Mouse (Mus musculus): ENCODE results near the gene Armc3. TPM values are rescaled to one million over a fixed set of nuclear protein-coding genes. Genes with fewer than 3 reads are reported as not detected.

Armc3 gene
- polyA plus RNA-seq, 2 experiments, result 0.02 TPM; not detected in 1

- H3K4me3 ChIP-seq (ENCODE audit: insufficient read depth in 1 of 2, low read depth in 2 of 2, low read length in 2 of 2), result no peak overlapping the region
- H3K36me3 ChIP-seq (replicated peaks; ENCODE audit: control insufficient read depth, insufficient read depth, low read depth), result no peaks in the 10 kb centered on the region
- no peaks in the 10 kb centered on the region for H3K4me1 ChIP-seq (replicated peaks; ENCODE audit: control insufficient read depth in 2 of 2, insufficient read depth in 2 of 2, low read length in 1 of 2)
- no peak for TF ChIP-seq EP300 (IDR thresholded peaks at IDR 0.05; ENCODE audit: low read depth)
- TF ChIP-seq CTCF (IDR thresholded peaks at IDR 0.05; ENCODE audit: low read depth), result no peak
- ATAC-seq (ENCODE audit: insufficient read depth) (no peak), DNase-seq (ENCODE audit: low read depth in 3 of 3, low spot score in 3 of 3) (no peak)
- H3K9me3 ChIP-seq (ENCODE audit: control insufficient read depth, low read length), result no peaks in the 10 kb centered on the region
- H3K4me2 ChIP-seq (ENCODE audit: low read depth), result no peak overlapping the region
- no peak overlapping the region for H3K9ac ChIP-seq (replicated peaks)
- WGBS (ENCODE audit: insufficient replicate concordance), result 36% methylated on average over 5 of the region's 5 CpGs
- H3K27me3 ChIP-seq (ENCODE audit: control insufficient read depth, insufficient read depth, low read length), result no peaks in the 10 kb centered on the region
- no peak overlapping the region for H3K27ac ChIP-seq
These were observed 35.2 kb downstream of the Armc3 start for GRCm38 (mm10) chr2:19234305-19234704.

- no peak for ATAC-seq (ENCODE audit: insufficient read depth)
- no peak overlapping the region for H3K4me3 ChIP-seq (ENCODE audit: insufficient read depth in 1 of 2, low read depth in 2 of 2, low read length in 2 of 2)
- TF ChIP-seq EP300 (IDR thresholded peaks at IDR 0.05; ENCODE audit: low read depth) (no peak), CTCF (IDR thresholded peaks at IDR 0.05; ENCODE audit: low read depth) (no peak)
- 51% methylated on average over 2 of the region's 2 CpGs for WGBS (ENCODE audit: insufficient replicate concordance)
- no peak overlapping the region for H3K4me2 ChIP-seq (ENCODE audit: low read depth)
- no peak overlapping the region for H3K9ac ChIP-seq (replicated peaks)
- H3K36me3 ChIP-seq (replicated peaks; ENCODE audit: control insufficient read depth, insufficient read depth, low read depth), result no peaks in the 10 kb centered on the region
- H3K9me3 ChIP-seq (ENCODE audit: control insufficient read depth, low read length), result no peaks in the 10 kb centered on the region
- no peak overlapping the region for H3K27ac ChIP-seq
- H3K27me3 ChIP-seq (ENCODE audit: control insufficient read depth, insufficient read depth, low read length), result no peaks in the 10 kb centered on the region
- no peak for DNase-seq (ENCODE audit: low read depth in 3 of 3, low spot score in 3 of 3)
- no peaks in the 10 kb centered on the region for H3K4me1 ChIP-seq (replicated peaks; ENCODE audit: control insufficient read depth in 2 of 2, insufficient read depth in 2 of 2, low read length in 1 of 2)
These were observed 36.1 kb downstream of the Armc3 start for GRCm38 (mm10) chr2:19235193-19235592.

- no peaks in the 10 kb centered on the region for H3K27me3 ChIP-seq (ENCODE audit: control insufficient read depth, insufficient read depth, low read length)
- no peaks in the 10 kb centered on the region for H3K9me3 ChIP-seq (ENCODE audit: control insufficient read depth, low read length)
- 42% methylated on average over 4 of the region's 4 CpGs for WGBS (ENCODE audit: insufficient replicate concordance)
- no peak overlapping the region for H3K27ac ChIP-seq
- DNase-seq (ENCODE audit: low read depth in 3 of 3, low spot score in 3 of 3) (no peak), ATAC-seq (ENCODE audit: insufficient read depth) (no peak)
- H3K36me3 ChIP-seq (replicated peaks; ENCODE audit: control insufficient read depth, insufficient read depth, low read depth), result no peaks in the 10 kb centered on the region
- no peak for TF ChIP-seq CTCF (IDR thresholded peaks at IDR 0.05; ENCODE audit: low read depth)
- no peak for TF ChIP-seq EP300 (IDR thresholded peaks at IDR 0.05; ENCODE audit: low read depth)
- no peak overlapping the region for H3K9ac ChIP-seq (replicated peaks)
- no peaks in the 10 kb centered on the region for H3K4me1 ChIP-seq (replicated peaks; ENCODE audit: control insufficient read depth in 2 of 2, insufficient read depth in 2 of 2, low read length in 1 of 2)
- H3K4me2 ChIP-seq (ENCODE audit: low read depth), result no peak overlapping the region
- H3K4me3 ChIP-seq (ENCODE audit: insufficient read depth in 1 of 2, low read depth in 2 of 2, low read length in 2 of 2), result no peak overlapping the region
These were observed 36.5 kb downstream of the Armc3 start for GRCm38 (mm10) chr2:19235614-19236013.

GRCm38 (mm10) chr2:19238771-19239170 is 39.7 kb downstream of the Armc3 start:
- WGBS (ENCODE audit: insufficient replicate concordance), result 45% methylated on average over 2 of the region's 2 CpGs
- ATAC-seq (ENCODE audit: insufficient read depth) (no peak), DNase-seq (ENCODE audit: low read depth in 3 of 3, low spot score in 3 of 3) (no peak)
- H3K27me3 ChIP-seq (ENCODE audit: control insufficient read depth, insufficient read depth, low read length), result no peaks in the 10 kb centered on the region
- TF ChIP-seq CTCF (IDR thresholded peaks at IDR 0.05; ENCODE audit: low read depth) (peak; percentile 54), EP300 (IDR thresholded peaks at IDR 0.05; ENCODE audit: low read depth) (no peak)
- H3K9ac ChIP-seq (replicated peaks), result no peak overlapping the region
- H3K36me3 ChIP-seq (replicated peaks; ENCODE audit: control insufficient read depth, insufficient read depth, low read depth), result no peaks in the 10 kb centered on the region
- H3K9me3 ChIP-seq (ENCODE audit: control insufficient read depth, low read length), result no peaks in the 10 kb centered on the region
- H3K27ac ChIP-seq, result no peak overlapping the region
- no peaks in the 10 kb centered on the region for H3K4me1 ChIP-seq (replicated peaks; ENCODE audit: control insufficient read depth in 2 of 2, insufficient read depth in 2 of 2, low read length in 1 of 2)
- no peak overlapping the region for H3K4me2 ChIP-seq (ENCODE audit: low read depth)
- H3K4me3 ChIP-seq (ENCODE audit: insufficient read depth in 1 of 2, low read depth in 2 of 2, low read length in 2 of 2), result no peak overlapping the region

GRCm38 (mm10) chr2:19249611-19250010 is 50.5 kb downstream of the Armc3 start:
- no peak for ATAC-seq (ENCODE audit: insufficient read depth)
- 63% methylated on average over 11 of the region's 11 CpGs for WGBS (ENCODE audit: insufficient replicate concordance)
- TF ChIP-seq EP300 (IDR thresholded peaks at IDR 0.05; ENCODE audit: low read depth) (no peak), CTCF (IDR thresholded peaks at IDR 0.05; ENCODE audit: low read depth) (no peak)

More at GRCm38 (mm10) chr2:19249611-19250010, 50.5 kb downstream of the Armc3 start:
- no peak for DNase-seq (ENCODE audit: low read depth in 3 of 3, low spot score in 3 of 3)
- no peaks in the 10 kb centered on the region for H3K4me1 ChIP-seq (replicated peaks; ENCODE audit: control insufficient read depth in 2 of 2, insufficient read depth in 2 of 2, low read length in 1 of 2)
- H3K9me3 ChIP-seq (ENCODE audit: control insufficient read depth, low read length), result no peaks in the 10 kb centered on the region
- H3K27me3 ChIP-seq (ENCODE audit: control insufficient read depth, insufficient read depth, low read length), result no peaks in the 10 kb centered on the region
- H3K36me3 ChIP-seq (replicated peaks; ENCODE audit: control insufficient read depth, insufficient read depth, low read depth), result no peaks in the 10 kb centered on the region
- no peak overlapping the region for H3K27ac ChIP-seq
- no peak overlapping the region for H3K4me2 ChIP-seq (ENCODE audit: low read depth)
- H3K4me3 ChIP-seq (ENCODE audit: insufficient read depth in 1 of 2, low read depth in 2 of 2, low read length in 2 of 2), result no peak overlapping the region
- H3K9ac ChIP-seq (replicated peaks), result no peak overlapping the region

Measured in liver, embryonic 14.5 days (tissue).